Mouse (Mus musculus): ENCODE measurements around the gene Arl14.

DNA sequence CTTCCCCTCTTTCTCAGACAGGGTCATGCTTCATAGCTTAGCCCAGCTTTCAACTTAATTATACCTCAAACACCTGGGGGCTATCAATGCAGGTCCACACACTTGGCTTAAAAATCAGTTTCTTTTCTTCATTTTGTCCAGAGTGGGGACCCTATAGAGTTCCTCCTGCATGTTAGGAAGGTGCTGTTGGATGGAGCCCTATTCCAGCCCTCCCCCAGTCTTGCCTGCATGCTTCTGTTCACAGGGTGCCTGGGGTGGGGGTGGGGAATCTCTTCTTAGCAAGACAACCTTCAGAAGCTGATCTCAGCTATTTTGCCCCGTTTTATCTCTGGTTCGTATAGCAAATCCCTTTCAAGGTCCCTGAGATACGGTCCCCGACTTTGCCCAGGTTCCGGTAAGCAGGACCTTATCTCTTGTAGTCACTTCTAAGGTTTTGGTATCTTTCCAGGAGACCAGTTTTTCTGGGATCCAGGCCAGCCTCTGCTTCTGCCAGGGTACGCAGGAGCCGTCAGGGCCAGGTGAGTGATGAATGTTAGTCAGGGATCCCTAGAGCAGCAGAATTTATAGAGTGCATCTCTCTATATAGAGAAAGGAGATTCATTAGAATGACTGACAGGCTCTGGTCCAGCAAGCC lies 40.9 kb downstream of the Arl14 start:
- TF ChIP-seq POLR2A (IDR thresholded peaks at IDR 0.05; ENCODE audit: extremely low read depth, insufficient read depth, low read length) = no peak
- TF ChIP-seq CTCF (IDR thresholded peaks at IDR 0.05; ENCODE audit: low read depth, low read length) = no peak

All from liver, adult 2 months (tissue).